8 mouse cellular contexts compared by ENCODE assay signal in genomic region chr1:54250158-54250866, GRCm38 (mm10). TPM values are rescaled to one million over a fixed set of nuclear protein-coding genes. Genes with fewer than 3 reads are reported as not detected.
A peak's percentile ranks its signal among the peaks of the same experiment; 100 is the strongest.
DNase-seq lines count a peak whose midpoint lies in the region; ATAC-seq lines count a peak whose summit lies in the region.

TSS of gene Ccdc150 (plus strand) at chr1:54250683.

- peak within 1 kb of the TSS; percentile 59 for H3K4me2 ChIP-seq in hindbrain, embryonic 14.5 days (replicated peaks)

- H3K27me3 ChIP-seq in hindbrain, embryonic 14.5 days (ENCODE audit: control insufficient read depth, insufficient read depth, low read length), result no peaks in the 10 kb centered on the region

- H3K4me3 ChIP-seq in hindbrain, embryonic 14.5 days (replicated peaks; ENCODE audit: low read length), result peak within 1 kb of the TSS; percentile 39

- no peaks in the 10 kb centered on the region for H3K36me3 ChIP-seq in hindbrain, embryonic 14.5 days (replicated peaks; ENCODE audit: control insufficient read depth, insufficient read depth)

- peak; percentile 82 for DNase-seq in T-cell, adult 2 months (ENCODE audit: low spot score)
- peak; percentile 98 to 99 for DNase-seq in cerebellum, postnatal 14 days
- peak; percentile 97 to 99 for DNase-seq in frontal cortex, postnatal 36 days (ENCODE audit: low spot score in 2 of 2)
- peak; percentile 98 for DNase-seq in hindbrain, embryonic 14.5 days (ENCODE audit: low spot score)
- peak; percentile 88 to 89 for DNase-seq in layer of hippocampus, postnatal 25 days (ENCODE audit: extremely low spot score in 1 of 2, low spot score in 1 of 2)
- DNase-seq in lung, postnatal 14 days, result peak; percentile 97
- peak; percentile 94 for DNase-seq in ovary, postnatal 36 days (ENCODE audit: low spot score)
- peak; percentile 85 for DNase-seq in thymus, postnatal 14 days

- H3K4me1 ChIP-seq in hindbrain, embryonic 14.5 days (replicated peaks; ENCODE audit: control insufficient read depth, insufficient read depth, low read length), result 0 out of 2 replicates have a peak, but pooled peaks cover 3% of the 10 kb centered on the region

- no peak within 1 kb of the TSS for H3K27ac ChIP-seq in hindbrain, embryonic 14.5 days

- H3K9me3 ChIP-seq in hindbrain, embryonic 14.5 days (ENCODE audit: control insufficient read depth, low read length), result no peaks in the 10 kb centered on the region

- 19% methylated on average over 33 of the region's 33 CpGs for WGBS in hindbrain, embryonic 14.5 days

- ATAC-seq in hindbrain, embryonic 14.5 days (ENCODE audit: low FRiP score), result peak; percentile 100

- peak within 1 kb of the TSS; percentile 55 for H3K9ac ChIP-seq in hindbrain, embryonic 14.5 days

RNA-seq across cellular contexts. Expression of gene Ccdc150, which starts in this region (rescaled TPM):
- 0.20 and 0.23 TPM in 2 replicates for polyA plus RNA-seq in hindbrain, embryonic 14.5 days (2014; fragmentation: Nextera tagmentation; extraction: Ambion mirVana)
- under 1 TPM in 1 of 2 experiments, not detected in 1; 0.15 TPM for total RNA-seq in layer of hippocampus, postnatal 25 days (2021)

Comparison
In these comparisons a context has a peak if more than half of its experiments do, and no peak if none do; other contexts are left out.
1. Peak in DNase-seq, ATAC-seq, H3K4me3 ChIP-seq, H3K9ac ChIP-seq and H3K4me2 ChIP-seq in hindbrain, embryonic 14.5 days; RNA of the gene not detected or under 1 TPM.
2. Peak in DNase-seq in layer of hippocampus, postnatal 25 days; RNA of the gene not detected or under 1 TPM.